Mouse (Mus musculus) ES-E14 (cell line): Measurements from ENCODE around the gene Oxct2b. TPM values are rescaled to one million over a fixed set of nuclear protein-coding genes. Genes with fewer than 3 reads are reported as not detected.

Source experiments
- DNase-seq: peaks from one replicate; pipeline ENCODE4 v3.0.0-alpha.2; 2013; ENCODE audit warnings: low read depth, low spot score
- H3K27ac ChIP-seq: 2 replicates; pipeline ENCODE4 v1.5.1; 2012; ENCODE audit warnings: low read depth, mild to moderate bottlenecking, low read length, moderate library complexity, mixed read lengths; ENCODE audit not compliant: poor library complexity, insufficient read depth, severe bottlenecking
- H3K36me3 ChIP-seq: 2 replicates; pipeline ENCODE4 v1.6.1; 2012; ENCODE audit warnings: mild to moderate bottlenecking, low read length, moderate library complexity, mixed read lengths; ENCODE audit not compliant: control insufficient read depth, poor library complexity, insufficient read depth, severe bottlenecking
- H3K4me1 ChIP-seq, 2 experiments: fragments of 150-350 bp in 1 of 2; sonication (generic) in 1 of 2; 2 replicates each; pipeline ENCODE4 v1.6.1; 2012; ENCODE audit warnings: low read length in 2 of 2, mild to moderate bottlenecking in 1 of 2, mixed read lengths in 1 of 2; ENCODE audit not compliant: control insufficient read depth in 2 of 2, insufficient read depth in 2 of 2, poor library complexity in 1 of 2
- H3K4me3 ChIP-seq, 2 experiments: fragments of 150-350 bp in 1 of 2; sonication (generic) in 1 of 2; 2 replicates each; pipeline ENCODE4 v1.5.1; 2012; ENCODE audit warnings: low read length in 2 of 2, low read depth in 1 of 2, mild to moderate bottlenecking in 1 of 2, mixed read lengths in 1 of 2; ENCODE audit not compliant: insufficient read depth in 1 of 2, poor library complexity in 1 of 2, severe bottlenecking in 1 of 2
- H3K9ac ChIP-seq: 2 replicates; pipeline ENCODE4 v1.6.1; 2012; ENCODE audit warnings: low read depth, mild to moderate bottlenecking, low read length, mixed read lengths; ENCODE audit not compliant: poor library complexity, insufficient read depth, severe bottlenecking
- H3K9me3 ChIP-seq: fragments of 150-350 bp; sonication (generic); 2 replicates; pipeline ENCODE4 v1.6.1; 2012; ENCODE audit warnings: low read depth, mild to moderate bottlenecking, low read length; ENCODE audit not compliant: control insufficient read depth, insufficient read depth
- CHD2 ChIP-seq: IDR thresholded peaks from 2 replicates; pipeline ENCODE4 v1.6.1; 2014; ENCODE audit warnings: mild to moderate bottlenecking, low read depth, low read length, inconsistent platforms
- HCFC1 ChIP-seq: IDR thresholded peaks from 2 replicates; pipeline ENCODE4 v1.6.1; 2012; ENCODE audit warnings: low read length, inconsistent platforms, borderline replicate concordance; ENCODE audit not compliant: insufficient read depth
- MAFK ChIP-seq: IDR thresholded peaks from 2 replicates; pipeline ENCODE4 v1.6.1; 2014; ENCODE audit warnings: mild to moderate bottlenecking, low read depth, low read length, inconsistent platforms; ENCODE audit not compliant: insufficient read depth
- ZC3H11A ChIP-seq: IDR thresholded peaks from 2 replicates; pipeline ENCODE4 v1.6.1; 2012; ENCODE audit warnings: low read depth, mild to moderate bottlenecking, inconsistent platforms, low read length, borderline replicate concordance
- ZNF384 ChIP-seq: IDR thresholded peaks from 2 replicates; pipeline ENCODE4 v1.6.1; 2012; ENCODE audit warnings: low read depth, low read length, inconsistent platforms
- in situ Hi-C, 2 experiments: fragments of 600-800 bp; cut with MboI; formaldehyde crosslinking; loops; one replicate each; pipeline ENCODE4 v1.15.1; 2025; ENCODE audit warnings: low sequenced_read_pairs in 2 of 2, inconsistent platforms in 1 of 2; ENCODE audit not compliant: unreplicated experiment in 2 of 2
- total RNA-seq: library from RNA; depleted of rRNA; stranded (reverse); fragments of 300-350 nt; gene quantifications from 2 replicates; pipeline ENCODE4 v1.2.3, GENCODE M21; 2012; rRNA removed

Gene Oxct2b
- total RNA-seq = 2.8 TPM in 2 replicates

DNA sequence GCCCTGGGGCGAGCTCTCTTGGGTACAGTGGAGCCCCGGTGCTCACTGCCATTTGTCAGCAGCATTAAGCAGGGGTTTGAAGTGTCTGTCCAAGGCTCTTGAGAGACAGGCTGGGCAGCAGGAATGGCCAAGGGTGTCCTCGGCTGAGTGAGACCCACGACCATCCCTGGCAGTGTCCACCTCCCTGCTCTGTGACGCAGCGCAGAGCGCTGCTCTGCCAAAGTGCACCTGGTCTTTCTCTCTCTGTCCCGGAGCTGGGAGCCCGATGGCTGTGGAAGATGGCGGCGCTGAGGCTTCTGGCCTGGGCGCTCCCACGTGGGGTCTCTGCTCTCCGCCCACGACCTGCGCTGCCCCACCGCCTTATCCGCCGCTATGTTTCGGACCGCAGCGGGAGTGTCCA lies at the start of gene Oxct2b:
Oxct2b (plus strand) TSS at position 256 of the 400 bp plus-strand sequence.
- no peak for TF ChIP-seq MAFK
- no peak for TF ChIP-seq ZNF384
- TF ChIP-seq CHD2 = no peak
- no peak for TF ChIP-seq ZC3H11A
- TF ChIP-seq HCFC1 = no peak
- in situ Hi-C loops = no loop called here
- Histone ChIP-seq H3K9me3 (no peaks in the 10 kb centered on the region), H3K9ac (0 out of 2 replicates have a peak within 1 kb of the TSS, but pooled peaks have one; percentile 27), H3K36me3 (no peaks in the 10 kb centered on the region; the same call in 1 of the 2 replicates), H3K4me1 (peaks cover 0 to 3% of the 10 kb centered on the region in 2 experiments; a peak in 1 of 4 replicates), H3K27ac (no peak within 1 kb of the TSS), H3K4me3 (peak within 1 kb of the TSS; percentile 49 to 53; a peak in 2 of 4 replicates)
- no peak for DNase-seq

DNA sequence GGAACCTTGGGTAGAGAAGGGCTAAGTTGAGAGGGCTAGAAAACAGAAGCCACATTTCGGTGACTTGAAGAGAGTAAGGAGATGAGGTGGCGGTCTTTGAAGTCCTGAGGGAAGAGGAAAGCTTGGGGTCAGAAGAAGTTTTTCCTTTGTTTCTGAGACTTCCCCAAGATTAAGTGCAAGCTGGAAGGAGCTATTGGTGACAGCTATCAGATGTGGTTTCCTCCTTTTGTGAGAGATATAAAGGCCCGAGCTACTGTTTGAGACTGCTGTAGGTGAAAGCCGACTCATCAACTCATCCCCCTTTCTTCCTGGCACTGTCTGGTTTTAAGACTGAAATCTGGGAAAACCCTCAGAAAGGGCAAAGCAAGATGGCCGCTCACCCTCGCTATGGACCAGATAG lies 47.4 kb upstream of the Oxct2b start:
- H3K4me1 ChIP-seq = no peaks in the 10 kb centered on the region
- TF ChIP-seq MAFK = no peak
- no peak for TF ChIP-seq HCFC1
- no peak for TF ChIP-seq CHD2
- TF ChIP-seq ZNF384 = no peak
- no peak for TF ChIP-seq ZC3H11A
- no peak overlapping the region for H3K9ac ChIP-seq
- no peaks in the 10 kb centered on the region for H3K36me3 ChIP-seq
- H3K9me3 ChIP-seq = no peaks in the 10 kb centered on the region
- in situ Hi-C loops = no loop called here
- no peak for DNase-seq
- H3K27ac ChIP-seq = no peak overlapping the region
- no peak overlapping the region for H3K4me3 ChIP-seq

DNA sequence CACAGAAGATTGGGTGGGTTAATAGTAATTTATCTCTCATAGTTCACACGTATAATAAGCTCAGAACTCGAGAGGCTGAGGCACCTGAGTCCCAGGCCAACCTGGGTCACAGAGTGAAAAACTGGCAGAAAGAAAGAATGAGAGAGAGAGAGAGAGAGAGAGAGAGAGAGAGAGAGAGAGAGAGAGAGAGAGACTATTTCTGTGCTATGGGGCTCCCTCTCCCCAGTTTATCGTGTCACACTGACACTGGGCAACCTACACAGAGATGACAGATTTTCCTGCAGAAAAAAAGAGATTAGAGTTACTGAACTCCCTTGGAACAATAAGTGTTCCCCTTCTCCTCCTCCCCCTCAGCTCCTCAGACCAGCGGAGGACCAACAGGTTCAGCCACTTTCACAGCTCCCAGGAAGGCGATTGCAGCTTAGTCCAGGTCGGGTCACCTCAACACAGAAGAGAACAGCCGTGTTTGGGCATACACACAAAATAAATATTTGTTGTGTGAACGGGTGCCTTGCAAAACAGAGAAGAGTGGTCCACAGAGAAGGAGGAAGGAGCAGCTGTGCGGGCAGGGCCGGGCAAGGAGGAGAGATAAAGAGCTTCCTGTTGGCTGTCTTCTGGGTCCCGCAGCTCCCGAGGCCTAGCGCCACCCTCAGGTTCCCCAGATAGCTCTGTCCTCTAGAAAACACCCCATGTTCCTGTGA lies 44.6 kb upstream of the Oxct2b start:
- H3K4me3 ChIP-seq = peak overlapping the region; percentile 24 to 45; a peak in 2 of 4 replicates
- H3K9me3 ChIP-seq = no peaks in the 10 kb centered on the region
- DNase-seq = no peak
- TF ChIP-seq ZNF384 (no peak), CHD2 (no peak), MAFK (no peak), HCFC1 (no peak), ZC3H11A (no peak)
- H3K36me3 ChIP-seq = no peaks in the 10 kb centered on the region
- H3K27ac ChIP-seq = no peak overlapping the region
- H3K4me1 ChIP-seq = no peaks in the 10 kb centered on the region
- in situ Hi-C loops = no loop called here
- peak overlapping the region; percentile 40; the same call in 1 of the 2 replicates for H3K9ac ChIP-seq

DNA sequence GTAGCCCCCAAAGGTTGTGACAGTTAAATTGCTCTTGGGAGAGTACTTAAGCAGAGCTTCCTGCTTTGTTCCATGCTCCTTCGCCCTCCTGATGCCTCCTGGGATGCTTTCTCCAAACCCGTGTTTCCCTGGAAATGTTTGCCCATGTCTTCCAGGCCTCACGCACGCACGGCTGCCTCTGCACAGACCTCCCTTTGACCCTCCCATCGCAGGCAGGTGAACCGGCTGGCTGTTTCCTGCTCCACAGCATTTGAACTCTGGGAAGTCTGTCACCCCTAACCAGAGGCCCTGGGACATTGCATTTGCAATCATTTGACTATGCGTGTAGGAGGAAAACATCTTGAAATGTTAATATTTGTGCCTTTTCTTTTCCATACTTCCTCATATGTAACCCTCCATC lies 39.1 kb upstream of the Oxct2b start:
- TF ChIP-seq MAFK = no peak
- no peak for TF ChIP-seq ZNF384
- TF ChIP-seq ZC3H11A = no peak
- no peak for TF ChIP-seq HCFC1
- no peak for TF ChIP-seq CHD2
- no peak overlapping the region for H3K27ac ChIP-seq
- H3K9me3 ChIP-seq = no peaks in the 10 kb centered on the region
- peaks cover 0 to 3% of the 10 kb centered on the region in 2 experiments; a peak in 1 of 4 replicates for H3K4me1 ChIP-seq
- H3K36me3 ChIP-seq = no peaks in the 10 kb centered on the region
- no peak overlapping the region for H3K4me3 ChIP-seq
- in situ Hi-C loops = loop anchor here in 1 of 2 experiments (25.0 kb wide), 1 partner anchor 165 kb away; no protein-coding TSS in a partner anchor
- no peak overlapping the region for H3K9ac ChIP-seq
- DNase-seq = no peak
